Mouse (Mus musculus) lung, postnatal 4 days (tissue): Measurements from ENCODE around the gene Slc12a9.

ENCODE experiments used
- DNase-seq, 2 experiments: peaks; one replicate each; pipeline ENCODE4 v3.0.0; 2021

The Slc12a9 gene

DNA sequence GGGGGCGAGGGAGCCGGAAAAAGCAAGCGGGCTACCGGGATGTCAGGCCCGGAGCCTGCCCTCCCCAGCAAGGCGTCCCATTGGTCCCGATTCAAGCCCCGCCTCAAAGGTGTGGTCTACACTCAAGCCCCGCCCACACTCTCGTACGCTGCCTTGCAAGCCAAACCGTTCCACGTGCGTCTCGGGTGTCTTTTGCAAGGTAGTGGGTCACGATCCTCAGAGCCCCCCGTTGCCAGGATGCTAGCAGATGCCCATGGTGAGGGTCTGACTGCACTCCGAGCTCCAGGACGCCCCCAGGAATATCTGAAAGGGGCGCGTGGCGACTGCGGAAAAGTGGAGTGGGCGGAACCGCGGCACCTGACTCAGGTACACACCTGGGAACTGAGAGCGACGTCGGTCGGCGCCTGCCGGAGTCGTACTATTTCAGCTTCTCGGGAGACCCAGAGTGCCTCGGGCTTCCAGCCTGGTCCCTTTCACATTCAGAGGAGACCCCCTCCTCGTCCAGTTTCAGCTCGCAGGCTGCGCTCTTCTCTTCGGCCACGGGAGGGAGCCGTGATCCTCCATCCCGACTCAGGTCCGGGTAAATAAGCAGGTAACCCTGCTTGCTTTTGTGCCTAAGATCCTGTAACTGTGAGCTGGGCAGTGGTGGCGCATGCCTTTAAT lies at the start of gene Slc12a9:
Gene Slc12a9, minus strand, starts transcription at position 86 of the 663 bp plus-strand sequence.
- DNase-seq = peak; percentile 94 to 97

DNA sequence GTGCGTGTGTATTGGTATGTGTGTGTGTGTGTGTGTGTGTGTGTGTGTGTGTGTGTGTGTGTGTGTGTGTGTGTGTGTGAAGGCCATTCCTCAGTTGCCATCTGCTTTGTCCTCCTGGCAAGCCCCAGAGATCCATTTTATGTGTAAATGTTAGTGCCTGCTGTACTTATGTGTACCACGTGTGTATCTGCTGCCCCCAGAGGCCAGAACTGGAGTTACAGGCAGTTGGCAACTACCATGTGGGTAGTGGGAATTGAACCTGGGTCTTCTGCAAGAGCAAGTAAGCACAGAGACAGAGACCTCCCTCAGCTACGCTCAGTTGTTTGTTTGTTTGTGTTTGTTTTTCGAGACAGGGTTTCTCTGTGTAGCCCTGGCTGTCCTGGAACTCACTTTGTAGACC lies 47.8 kb upstream of the Slc12a9 start:
- peak; percentile 57 to 75 for DNase-seq

DNA sequence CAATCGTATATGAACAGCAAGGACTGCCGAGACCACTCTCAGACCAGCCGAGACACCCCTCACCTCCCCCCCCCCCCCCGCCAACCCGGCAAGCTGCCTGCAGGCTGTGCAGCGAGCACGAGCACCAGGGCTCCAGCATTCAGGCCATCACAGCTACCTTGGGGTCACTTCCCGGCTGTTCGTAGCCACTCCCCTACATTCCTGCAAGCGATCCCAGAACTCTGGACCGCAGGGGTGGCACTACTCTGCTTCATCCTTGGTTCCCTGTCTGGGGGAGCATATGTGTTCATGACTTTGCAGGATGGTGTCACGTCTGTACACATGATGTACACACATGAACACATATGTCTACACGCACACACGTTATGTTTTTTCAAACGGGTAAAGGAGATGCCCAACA lies 44.2 kb upstream of the Slc12a9 start:
- no peak for DNase-seq

DNA sequence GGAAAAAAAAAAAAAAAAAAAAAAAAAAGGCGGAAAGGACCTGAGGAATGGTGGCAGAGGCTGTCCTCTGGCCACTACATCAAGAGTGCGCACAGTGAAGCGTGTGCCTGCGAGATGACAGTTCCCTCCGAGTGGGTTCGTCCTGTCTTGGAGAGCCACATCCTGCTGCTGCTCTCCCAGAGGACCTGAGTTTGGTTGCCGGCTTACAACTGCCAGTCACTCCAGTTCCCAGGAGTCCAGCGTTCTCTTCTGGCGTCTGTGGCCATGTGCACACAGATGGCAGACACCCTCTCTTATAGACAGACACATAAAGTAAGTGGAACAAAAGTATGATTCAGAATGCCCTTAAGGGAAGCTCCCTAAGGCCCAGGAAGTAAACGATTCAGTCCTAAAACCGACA lies 43.8 kb upstream of the Slc12a9 start:
- DNase-seq = peak in 1 of 2 experiments; percentile 34

DNA sequence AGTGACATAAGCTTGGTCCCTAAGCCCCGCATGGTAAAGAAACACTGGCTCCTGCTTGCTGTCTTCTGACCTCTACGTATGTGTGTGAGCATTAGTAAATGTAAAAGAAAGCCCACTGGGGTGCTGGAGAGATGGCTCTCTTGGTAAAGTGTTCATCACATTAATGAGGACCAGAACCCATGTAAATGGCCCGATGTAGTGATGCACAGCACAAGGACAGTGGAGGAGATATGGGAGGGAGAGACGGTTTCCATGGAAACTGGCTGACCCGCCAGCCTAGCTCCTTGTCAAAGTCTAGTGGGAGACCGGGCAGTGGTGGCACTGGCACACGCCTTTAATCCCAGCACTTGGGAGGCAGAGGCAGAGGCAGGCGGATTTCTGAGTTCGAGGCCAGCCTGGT lies 43.3 kb upstream of the Slc12a9 start:
- DNase-seq = no peak

DNA sequence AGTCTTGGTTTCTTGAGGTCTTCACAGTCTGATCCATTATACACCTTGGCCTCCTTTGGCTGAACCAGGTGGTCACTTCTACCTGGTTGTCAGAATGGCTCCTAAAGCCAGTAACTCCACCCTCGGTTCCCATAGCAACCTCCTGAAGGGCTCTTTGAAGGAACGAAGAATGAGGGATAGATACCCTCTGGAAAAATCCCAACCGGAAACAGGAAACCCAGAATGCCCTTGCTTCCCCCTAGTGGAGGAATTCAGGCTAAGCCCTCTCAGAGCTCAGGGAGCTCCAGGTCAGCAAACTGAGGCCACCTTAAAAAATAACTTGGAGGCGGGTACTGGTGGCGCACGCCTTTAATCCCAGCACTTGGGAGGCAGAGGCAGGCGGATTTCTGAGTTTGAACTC lies 42.8 kb upstream of the Slc12a9 start:
- DNase-seq = peak in 1 of 2 experiments; percentile 63

DNA sequence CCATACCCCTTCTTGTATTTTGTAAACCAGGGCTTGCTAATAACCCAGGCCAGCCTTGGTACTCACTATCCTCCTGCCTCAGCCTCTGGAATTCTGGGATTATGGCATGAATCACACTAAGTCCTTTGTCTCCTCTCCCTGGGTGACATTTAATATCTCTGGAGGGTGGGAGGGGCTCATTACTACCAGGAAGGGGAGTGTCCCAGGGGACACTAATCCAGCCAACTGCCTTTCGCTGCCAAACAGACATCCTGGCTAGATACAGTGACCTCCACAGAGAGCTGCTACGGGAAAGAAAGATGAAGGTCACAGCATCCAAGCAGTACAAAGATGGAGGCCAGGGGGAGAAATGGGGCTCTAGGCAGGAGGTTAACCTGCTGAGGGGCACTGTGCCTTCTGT lies 42.2 kb upstream of the Slc12a9 start:
- peak in 1 of 2 experiments; percentile 45 for DNase-seq

DNA sequence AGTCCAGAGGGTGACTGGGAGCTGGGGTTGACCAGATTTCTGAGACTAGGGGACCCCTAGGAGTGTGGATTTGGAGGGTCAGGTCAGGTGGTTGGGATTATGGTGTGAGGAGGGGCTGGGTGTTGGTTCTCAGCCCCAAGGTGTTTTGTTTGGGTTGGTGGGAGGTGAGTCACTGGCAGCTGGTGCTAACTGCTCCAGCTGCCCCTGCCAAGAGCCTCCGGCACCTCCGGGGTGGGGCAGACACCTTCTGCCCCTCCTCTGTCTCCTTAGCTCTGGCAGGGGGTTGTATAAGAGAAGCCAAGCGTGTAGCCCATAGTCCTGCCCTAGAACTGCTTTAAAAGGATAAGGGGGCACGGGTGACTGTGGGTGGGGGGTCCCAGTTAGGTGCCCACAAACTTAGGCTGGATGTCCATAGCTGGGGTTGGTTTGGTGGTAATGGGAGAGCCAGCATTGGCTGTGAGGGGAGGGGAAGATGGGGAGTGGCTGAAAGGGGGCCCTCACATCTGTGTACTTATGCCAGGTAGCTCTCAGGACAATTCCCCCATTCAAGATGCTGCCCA lies 41.2 kb upstream of the Slc12a9 start:
- DNase-seq = no peak

DNA sequence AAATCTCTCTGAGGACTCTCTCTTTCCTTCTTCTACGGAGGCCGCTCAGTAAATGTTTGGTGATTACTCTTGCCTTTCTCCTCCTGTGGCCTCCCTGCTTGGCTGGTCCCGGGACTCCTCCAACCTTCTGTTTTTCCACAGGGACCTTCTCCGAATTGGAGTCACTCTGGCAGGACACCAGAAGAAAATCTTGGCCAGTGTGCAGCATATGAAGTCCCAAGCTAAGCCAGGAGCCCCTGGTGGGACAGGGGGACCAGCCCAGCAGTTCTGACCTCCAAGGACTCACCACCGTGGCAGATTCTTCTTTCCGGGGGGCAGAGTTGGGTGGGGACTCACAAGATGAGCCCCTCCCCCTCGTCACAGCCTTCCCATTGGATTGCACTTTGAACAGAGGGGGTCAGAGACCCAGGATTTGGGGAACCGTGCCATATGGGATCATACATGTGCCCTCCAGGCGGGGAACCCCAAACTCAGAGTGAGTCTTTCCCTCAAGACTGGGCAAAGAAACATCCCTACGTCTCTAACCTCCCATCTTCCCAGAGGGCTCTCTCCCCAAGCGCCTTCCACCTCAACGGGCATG lies 40.1 kb upstream of the Slc12a9 start:
- no peak for DNase-seq

DNA sequence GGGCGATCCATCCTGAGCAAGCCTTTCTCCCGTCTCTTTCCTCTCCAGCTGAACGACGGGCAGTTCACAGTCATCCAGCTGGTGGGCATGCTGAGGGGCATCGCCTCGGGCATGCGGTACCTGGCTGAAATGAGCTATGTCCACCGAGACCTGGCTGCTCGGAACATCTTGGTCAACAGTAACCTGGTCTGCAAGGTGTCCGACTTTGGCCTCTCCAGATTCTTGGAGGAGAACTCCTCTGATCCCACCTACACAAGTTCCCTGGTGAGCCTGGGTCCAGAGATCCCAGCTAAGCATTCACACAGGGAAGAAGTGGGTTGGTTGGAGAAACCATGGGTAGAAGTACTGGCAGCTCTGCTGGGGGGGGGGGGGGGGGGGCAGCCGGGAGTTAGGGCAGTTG lies 36.3 kb upstream of the Slc12a9 start:
- DNase-seq = no peak

DNA sequence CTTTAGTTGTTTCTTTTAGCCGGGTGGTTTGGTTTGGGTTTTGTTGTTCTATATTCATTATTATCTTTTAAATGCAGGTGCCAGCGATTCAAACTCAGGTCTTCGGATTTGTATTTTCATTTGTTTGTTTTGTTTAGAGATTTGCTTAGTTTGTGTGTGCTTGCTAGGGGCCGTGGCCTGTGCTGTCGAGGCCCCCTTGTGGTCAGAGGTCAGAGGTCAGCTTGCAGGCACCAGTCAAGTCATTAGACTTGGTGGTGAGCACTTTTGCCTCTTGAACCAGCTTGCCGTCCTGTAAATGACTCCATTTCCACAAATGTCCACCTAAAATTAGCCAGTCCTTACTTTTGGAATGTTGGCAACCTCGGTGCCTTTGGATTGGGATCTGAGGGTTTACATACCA lies 25.0 kb upstream of the Slc12a9 start:
- no peak for DNase-seq

DNA sequence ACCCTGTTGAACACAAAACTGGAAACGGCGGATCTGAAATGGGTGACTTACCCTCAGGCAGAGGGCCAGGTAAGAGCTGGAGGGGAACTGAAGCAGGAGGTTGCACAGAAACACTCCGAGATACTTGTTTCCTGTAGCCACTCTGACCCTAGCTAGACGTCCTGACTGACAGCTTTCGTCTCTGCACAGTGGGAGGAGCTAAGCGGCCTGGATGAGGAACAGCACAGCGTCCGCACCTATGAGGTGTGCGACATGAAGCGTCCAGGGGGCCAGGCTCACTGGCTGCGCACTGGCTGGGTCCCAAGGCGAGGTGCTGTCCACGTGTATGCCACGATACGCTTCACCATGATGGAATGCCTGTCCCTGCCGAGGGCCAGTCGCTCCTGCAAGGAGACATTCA lies 20.7 kb upstream of the Slc12a9 start:
- DNase-seq = no peak

DNA sequence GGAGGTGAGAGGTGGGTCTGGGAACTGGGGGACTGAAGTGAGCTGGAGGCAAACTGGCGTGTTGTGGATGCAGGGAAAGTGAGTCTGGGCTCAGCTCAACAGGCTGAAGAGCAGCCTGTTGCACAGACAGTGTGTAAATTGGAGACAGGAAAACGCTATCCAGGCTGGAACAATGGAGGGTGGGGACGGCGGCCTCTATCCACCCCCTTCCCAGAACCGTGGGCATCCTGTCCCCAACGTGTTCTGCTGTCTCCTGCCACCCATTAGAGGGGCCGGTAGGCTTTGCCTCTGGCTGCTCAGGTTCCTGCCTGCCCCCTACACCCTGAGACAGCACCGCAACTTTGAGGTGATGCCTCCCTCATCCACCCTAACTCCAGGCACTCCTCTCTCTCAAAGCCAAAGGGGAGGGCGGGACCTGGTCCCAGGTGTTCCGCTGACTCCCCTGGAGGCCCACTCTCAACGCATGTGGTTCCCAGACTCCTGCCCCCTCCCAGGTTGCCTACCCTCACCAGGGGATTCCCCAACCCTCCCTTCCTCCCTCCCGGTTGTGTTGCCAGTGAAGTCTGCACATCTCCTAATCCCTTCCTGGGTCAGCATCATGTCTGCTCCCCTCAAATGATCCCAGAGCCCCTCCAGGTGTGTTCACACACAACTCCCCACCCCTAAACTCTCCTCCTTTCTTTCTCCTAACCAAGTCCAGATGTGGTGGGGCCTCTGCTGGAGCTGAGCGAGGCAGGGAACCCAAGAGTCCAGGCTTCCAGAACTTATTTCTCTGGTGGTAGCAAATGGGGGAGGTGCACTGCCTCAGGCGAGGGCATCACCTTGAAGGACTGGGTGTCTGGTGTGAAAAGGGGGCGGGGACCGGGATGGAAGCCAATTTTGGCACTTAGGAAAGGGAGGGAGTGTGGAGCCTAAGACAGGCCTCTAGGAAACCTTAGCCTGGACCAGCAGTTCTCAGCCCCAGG lies 18.9 kb upstream of the Slc12a9 start:
- DNase-seq = peak; percentile 65 to 74

DNA sequence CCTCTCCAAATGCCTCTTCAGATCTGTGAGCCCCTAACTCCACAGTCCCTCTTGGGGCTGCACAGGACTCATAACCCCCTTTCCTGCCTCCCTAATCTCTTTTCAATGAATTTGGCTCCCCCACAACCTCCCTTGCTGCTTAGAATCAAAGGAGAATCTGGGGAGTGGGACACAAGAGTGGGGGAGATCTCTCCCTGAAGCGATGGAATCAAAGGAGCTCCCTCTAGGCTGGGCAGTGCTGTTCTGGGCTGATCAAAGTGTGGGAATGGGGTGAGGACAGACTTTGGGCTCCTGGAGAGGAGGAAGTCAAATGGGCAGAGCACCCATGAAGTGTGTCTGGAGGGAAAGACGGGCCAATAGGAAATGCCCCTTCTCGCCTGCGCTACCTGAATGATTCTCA lies 18.0 kb upstream of the Slc12a9 start:
- no peak for DNase-seq

DNA sequence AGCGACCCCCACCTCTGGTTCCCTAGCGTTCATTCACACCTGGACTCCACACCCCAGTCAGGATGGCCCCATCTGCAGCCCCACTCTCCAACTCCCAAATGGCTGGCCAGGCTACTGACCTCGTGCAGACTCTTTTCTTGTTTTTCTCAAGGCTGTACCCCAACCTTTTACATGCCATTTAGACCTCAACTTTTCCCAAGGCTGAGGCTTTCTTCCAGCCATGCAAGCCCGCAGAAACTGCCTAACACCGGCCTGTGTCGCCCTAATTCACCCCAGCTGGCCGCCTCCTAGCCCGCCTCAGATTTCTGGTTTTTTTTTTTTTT lies 17.6 kb upstream of the Slc12a9 start:
- no peak for DNase-seq

DNA sequence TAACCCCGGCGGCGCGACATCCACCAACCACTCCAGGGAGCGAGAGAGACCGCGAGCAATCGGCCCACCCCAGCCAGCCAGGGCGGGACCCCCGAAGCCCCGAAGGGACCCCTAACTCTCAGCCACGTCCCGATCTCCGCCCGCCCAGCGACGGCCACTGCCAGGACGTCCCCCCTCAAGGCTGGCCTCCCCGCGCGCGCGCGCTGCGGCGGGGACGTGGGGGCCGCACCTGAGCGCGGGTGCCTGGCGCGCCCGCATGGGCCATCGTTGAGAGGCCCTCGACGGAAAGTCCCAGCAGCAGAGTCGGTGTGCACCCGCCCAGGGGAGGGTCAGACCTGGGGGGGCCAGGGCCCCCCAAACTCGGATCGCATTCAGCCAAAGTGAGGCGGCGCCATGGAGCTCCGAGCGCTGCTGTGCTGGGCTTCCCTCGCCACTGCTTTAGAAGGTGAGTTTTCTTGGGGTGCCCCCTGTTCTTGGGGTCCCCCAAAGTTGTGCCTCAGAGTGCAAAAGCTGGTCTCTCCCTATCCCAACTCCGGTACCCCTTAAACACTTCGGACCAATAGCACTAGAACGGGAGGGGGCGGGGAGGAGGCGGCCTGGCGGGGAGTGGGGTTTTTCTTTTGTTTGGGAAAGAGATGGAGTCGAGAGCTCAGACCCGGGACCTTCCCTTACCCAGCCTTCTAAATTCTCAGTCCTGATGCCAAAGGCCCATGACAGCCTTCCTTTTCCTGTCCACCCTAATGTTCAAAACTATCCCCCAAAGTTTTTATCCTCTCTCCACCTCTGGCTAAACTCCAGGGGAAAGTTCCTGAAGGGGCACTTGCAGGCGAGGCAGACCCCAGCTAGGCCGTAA lies 17.0 kb upstream of the Slc12a9 start:
- no peak for DNase-seq

DNA sequence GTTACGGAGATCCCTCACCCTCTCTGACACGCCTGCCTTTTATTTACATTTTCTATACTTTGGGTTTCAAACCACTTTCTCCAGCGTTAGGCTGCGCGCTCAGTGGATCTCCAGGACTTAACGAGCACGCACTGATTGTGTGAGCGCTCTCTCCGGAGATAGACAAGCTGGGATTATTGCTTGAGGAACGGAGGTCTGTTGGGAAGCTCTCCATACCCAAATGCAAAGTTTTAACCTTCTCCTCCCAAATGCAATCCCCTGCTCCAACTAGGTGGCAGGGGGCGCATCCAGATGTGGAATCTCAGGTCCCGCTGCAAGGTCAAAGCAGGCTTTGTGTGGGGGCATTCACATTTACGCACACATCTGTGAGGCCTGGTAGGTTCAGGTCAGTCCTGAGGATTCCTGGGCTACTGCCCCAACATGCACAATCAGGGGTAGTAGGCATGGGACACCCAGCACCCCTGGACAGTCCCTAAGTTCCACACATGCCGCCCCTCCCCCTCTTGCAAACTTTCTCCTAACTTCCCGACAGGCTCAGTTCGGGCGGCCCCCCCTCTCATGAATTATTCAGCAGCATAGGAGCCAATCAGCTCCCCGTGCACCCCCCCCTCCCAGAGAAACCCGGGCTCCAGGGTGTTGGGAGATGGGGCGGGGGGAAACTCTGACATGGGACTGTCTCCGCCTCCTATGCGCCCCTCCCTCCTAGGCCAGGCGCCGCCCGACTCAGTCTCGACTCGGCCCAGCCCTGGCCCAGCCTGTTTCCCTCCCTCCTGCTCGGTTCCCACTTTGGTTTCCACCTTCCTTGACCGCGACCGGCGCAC lies 16.2 kb upstream of the Slc12a9 start, which contains the start of gene Ephb4:
Gene Ephb4, plus strand, starts transcription at position 726 of the 821 bp plus-strand sequence.
- DNase-seq = peak; percentile 94 to 98

DNA sequence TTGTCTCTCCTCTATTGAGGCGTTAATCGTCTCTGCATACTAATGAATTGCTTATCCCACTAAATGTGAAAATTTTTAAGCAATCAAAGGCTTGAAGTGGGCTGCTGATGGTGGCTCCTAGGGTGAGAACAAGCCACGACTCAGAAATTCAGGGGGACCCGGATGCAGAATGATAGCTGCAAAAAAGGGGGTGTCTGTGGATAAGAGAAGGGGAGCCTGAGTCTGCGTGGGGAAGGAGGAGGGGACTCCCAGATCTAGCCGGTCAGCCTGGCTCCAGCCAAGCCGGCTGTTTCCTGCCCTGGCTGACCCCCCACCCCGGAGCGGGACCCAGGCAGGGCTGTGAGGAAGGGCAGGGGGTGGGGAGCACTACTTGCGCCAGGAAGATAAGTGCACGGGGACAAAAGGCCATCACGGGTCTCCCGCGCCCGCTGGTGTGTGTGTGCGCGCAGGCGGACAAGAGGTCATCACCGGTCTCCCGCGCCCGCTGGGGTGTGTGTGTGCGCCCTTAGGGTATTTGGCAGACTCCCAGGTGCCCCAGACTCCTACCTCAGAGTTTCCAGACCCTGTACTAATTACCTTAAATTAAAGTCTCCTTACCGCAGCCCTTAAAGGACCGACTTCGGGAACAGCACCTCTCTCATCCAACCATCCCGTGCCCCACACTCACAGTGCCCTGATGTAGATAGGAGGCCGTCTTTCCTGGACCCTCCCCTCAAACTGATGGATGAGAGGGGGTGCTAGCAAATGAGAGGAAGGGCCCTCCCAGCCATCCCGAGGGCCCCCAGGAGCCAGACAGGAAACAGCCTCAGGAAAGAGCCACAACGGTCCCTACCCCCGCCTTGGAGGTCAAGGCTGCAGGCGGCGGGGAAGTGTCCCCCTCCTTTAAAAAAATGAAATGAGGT lies 15.3 kb upstream of the Slc12a9 start:
- peak; percentile 83 to 93 for DNase-seq

DNA sequence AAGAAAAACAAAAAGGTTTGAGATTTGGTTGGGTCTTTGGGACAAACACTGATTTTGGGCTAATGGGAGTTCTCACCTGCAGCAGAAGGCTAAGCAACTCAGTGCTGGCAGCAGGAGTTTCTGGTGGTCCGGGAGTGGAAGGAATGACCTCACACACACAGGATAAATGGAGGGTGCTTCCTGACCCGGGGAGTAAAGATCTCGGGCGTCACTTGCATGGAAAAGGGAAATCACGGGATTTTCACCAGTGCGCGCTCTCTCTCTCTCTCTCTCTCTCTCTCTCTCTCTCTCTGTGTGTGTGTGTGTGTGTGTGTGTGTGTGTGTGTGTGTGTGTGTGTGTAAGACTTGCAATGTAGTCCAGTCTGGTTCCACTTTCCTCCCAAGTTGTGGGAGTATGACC lies 14.5 kb upstream of the Slc12a9 start:
- DNase-seq = peak in 1 of 2 experiments; percentile 40

DNA sequence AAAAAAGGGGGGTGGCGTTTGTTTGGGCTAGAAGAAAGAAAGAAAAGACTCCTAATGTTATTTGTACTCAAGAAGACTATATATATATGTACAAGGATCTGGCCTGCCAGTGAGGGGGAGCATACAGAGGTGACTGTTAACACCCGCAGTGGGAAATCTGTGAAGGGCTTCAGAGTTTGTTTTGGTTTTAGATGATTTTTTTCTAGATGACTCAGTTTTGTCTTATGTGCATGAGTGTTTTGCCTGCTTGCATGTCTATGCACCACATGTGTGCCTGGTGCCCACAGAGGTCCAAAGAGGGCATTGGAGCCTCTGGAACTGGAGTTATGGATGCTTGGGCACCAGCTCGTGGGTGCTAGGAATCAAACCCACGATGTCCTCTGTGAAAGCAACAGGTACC lies 13.6 kb upstream of the Slc12a9 start:
- DNase-seq = no peak

DNA sequence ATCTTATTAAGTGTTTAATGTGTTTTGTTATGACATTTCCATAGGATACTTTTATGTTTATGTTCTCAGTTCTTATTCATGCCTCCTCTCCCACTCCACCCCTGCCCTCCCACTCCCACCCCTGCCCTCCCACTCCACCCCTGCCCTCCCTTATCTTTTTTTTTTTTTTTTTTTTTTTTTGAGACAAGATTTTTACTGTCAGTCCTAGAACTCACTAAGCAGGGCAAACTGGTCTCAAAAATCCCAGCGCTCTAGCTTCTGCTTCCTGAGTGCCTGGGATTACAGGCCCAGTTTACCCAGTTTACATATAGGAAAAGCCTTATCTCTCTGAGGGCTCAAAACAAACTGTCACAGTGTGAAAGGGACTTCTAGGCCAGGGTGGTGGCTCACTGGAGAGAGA lies 13.0 kb upstream of the Slc12a9 start:
- DNase-seq = no peak
